Mouse (Mus musculus): ENCODE measurements at regions not wholly inside any gene's neighbourhood (a gene's known extent, or its start where the extent isn't known, plus 50 kb on each side); places are given as distances from the start of the nearest gene placed in this dataset.

DNA sequence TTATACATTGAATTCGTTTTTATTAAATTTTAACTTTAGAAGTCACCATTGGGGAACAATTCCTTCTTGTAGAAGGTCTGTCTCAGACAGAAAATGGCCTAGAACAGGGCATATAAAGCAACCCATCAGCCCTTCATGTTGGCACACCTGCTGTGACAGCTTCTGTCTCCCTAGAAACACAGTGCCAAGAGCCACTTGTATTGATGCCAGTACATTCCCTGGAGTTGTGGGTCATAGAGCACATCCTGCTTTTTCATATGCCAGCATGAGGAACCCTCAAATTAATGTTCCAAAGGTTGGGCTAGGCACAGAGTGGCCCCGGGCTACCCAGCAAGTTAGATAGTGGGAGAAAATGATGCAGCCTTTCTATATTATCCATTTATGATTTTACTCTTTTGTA, 496.0 kb upstream of the Slc10a2 start:
- DNase-seq, result peak; percentile 97

DNA sequence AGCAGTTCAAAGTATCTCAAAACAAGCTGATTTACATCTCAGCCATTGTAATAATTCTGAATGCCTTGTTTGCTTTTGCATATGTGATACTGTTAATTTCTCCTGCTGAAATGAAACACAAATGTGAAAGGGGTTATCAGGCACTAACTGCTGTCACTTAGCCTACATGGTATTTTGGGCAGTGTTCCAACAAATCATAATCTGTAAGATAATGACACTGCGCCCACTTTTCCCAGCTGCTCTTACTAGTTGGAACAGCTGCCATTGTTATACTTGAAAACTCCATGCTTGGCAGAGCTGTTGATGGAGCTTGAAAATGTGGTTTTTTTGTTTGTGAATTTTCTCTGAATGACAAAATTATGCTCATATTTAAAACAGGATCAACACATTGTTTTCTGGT, 486.4 kb upstream of the Slc10a2 start:
- peak in 1 of 2 experiments; percentile 7 for DNase-seq

Measured in cerebellum, postnatal 14 days (tissue).